Mouse (Mus musculus) urinary bladder, postnatal 14 days (tissue): ENCODE measurements around the gene Cyp2c23.
A peak's percentile ranks its signal among the peaks of the same experiment; 100 is the strongest.

Source experiments
- DNase-seq: peaks from one replicate; pipeline ENCODE4 v3.0.0; 2021; ENCODE audit warnings: low spot score

The Cyp2c23 gene

GRCm38 (mm10) chr19:44024921-44025585, 4.0 kb downstream of the Cyp2c23 start:
- DNase-seq, result no peak

GRCm38 (mm10) chr19:44023066-44023465, 5.9 kb downstream of the Cyp2c23 start:
- no peak for DNase-seq

GRCm38 (mm10) chr19:44021502-44021901, 7.5 kb downstream of the Cyp2c23 start:
- DNase-seq, result peak; percentile 62

GRCm38 (mm10) chr19:44019739-44020138, 9.3 kb downstream of the Cyp2c23 start:
- no peak for DNase-seq

GRCm38 (mm10) chr19:44013862-44014261, 15.1 kb downstream of the Cyp2c23 start:
- DNase-seq, result no peak

- DNase-seq, result peak; percentile 40
Observed at GRCm38 (mm10) chr19:44008784-44009183, 20.2 kb downstream of the Cyp2c23 start.

GRCm38 (mm10) chr19:44007186-44007585, 21.8 kb downstream of the Cyp2c23 start:
- no peak for DNase-seq

- no peak for DNase-seq
Observed at GRCm38 (mm10) chr19:44005025-44005424, 24.0 kb downstream of the Cyp2c23 start.

- DNase-seq, result no peak
Observed at GRCm38 (mm10) chr19:44004261-44004660, 24.7 kb downstream of the Cyp2c23 start.

- DNase-seq, result no peak
Observed at GRCm38 (mm10) chr19:44000720-44001119, 28.3 kb downstream of the Cyp2c23 start.

GRCm38 (mm10) chr19:44000061-44000460, 28.9 kb downstream of the Cyp2c23 start:
- DNase-seq, result no peak

GRCm38 (mm10) chr19:43998802-43999527, 30.0 kb downstream of the Cyp2c23 start:
- no peak for DNase-seq

GRCm38 (mm10) chr19:43998101-43998500, 30.9 kb downstream of the Cyp2c23 start:
- DNase-seq, result no peak

- no peak for DNase-seq
Observed at GRCm38 (mm10) chr19:43995427-43995826, 33.6 kb downstream of the Cyp2c23 start.

GRCm38 (mm10) chr19:43992464-43992863, 36.5 kb downstream of the Cyp2c23 start:
- DNase-seq, result no peak

- DNase-seq, result no peak
Observed at GRCm38 (mm10) chr19:43990362-43990761, 38.6 kb downstream of the Cyp2c23 start.

GRCm38 (mm10) chr19:43986069-43986794, 42.8 kb downstream of the Cyp2c23 start, which contains the start of gene Cpn1:
Gene Cpn1 (minus strand): TSS chr19:43986556.
- no peak for DNase-seq

- no peak for DNase-seq
Observed at GRCm38 (mm10) chr19:43981992-43982391, 47.0 kb downstream of the Cyp2c23 start.

- no peak for DNase-seq
Observed at GRCm38 (mm10) chr19:43980711-43981110, 48.3 kb downstream of the Cyp2c23 start.

- no peak for DNase-seq
Observed at GRCm38 (mm10) chr19:43977799-43978198, 51.2 kb downstream of the Cyp2c23 start.

- no peak for DNase-seq
Observed at GRCm38 (mm10) chr19:43976661-43977060, 52.3 kb downstream of the Cyp2c23 start.

- no peak for DNase-seq
Observed at GRCm38 (mm10) chr19:43974221-43974620, 54.8 kb downstream of the Cyp2c23 start.

GRCm38 (mm10) chr19:43973711-43974110, 55.3 kb downstream of the Cyp2c23 start:
- no peak for DNase-seq
